Mouse (Mus musculus) kidney, adult 2 months (tissue): Measurements from ENCODE around the gene Elp4.

ENCODE experiments used
- CTCF ChIP-seq: fragments of 200-500 bp; conservative IDR thresholded peaks from 2 replicates; pipeline ENCODE4 v1.5.1; 2011; ENCODE audit warnings: low read depth, mild to moderate bottlenecking, control low read depth, low read length, moderate library complexity, mixed read lengths; ENCODE audit not compliant: insufficient read depth, insufficient read length
- POLR2A ChIP-seq: fragments of 200-500 bp; IDR thresholded peaks from one replicate; pipeline ENCODE4 v1.6.1; 2011; ENCODE audit warnings: low read depth, low read length, control low read depth

GRCm38 (mm10) chr2:105913655-105914366 lies 9.4 kb upstream of the Elp4 start:
- TF ChIP-seq POLR2A (no peak), CTCF (no peak)
